Mouse (Mus musculus) forebrain, embryonic 13.5 days (tissue): Measurements from ENCODE around the gene Barx2. TPM values are rescaled to one million over a fixed set of nuclear protein-coding genes. Genes with fewer than 3 reads are reported as not detected.

Experiments
- ATAC-seq: fragments of 200-750 bp; cut with Nextera tagmentation; 2 replicates; pipeline ENCODE4 v1.8.0; 2017
- H3K27ac ChIP-seq: fragments of 300-500 bp; sonication (generic); 2 replicates; pipeline ENCODE4 v1.5.1; 2015; ENCODE audit warnings: inconsistent platforms, mild to moderate bottlenecking, moderate library complexity
- H3K27me3 ChIP-seq: fragments of 300-500 bp; sonication (generic); 2 replicates; pipeline ENCODE4 v1.6.1; 2015; ENCODE audit warnings: mild to moderate bottlenecking, inconsistent platforms
- H3K36me3 ChIP-seq: fragments of 300-500 bp; sonication (generic); 2 replicates; pipeline ENCODE4 v1.6.1; 2015; ENCODE audit warnings: mild to moderate bottlenecking, inconsistent platforms; ENCODE audit not compliant: poor library complexity, severe bottlenecking
- H3K4me1 ChIP-seq: fragments of 300-500 bp; sonication (generic); 2 replicates; pipeline ENCODE4 v1.6.1; 2015; ENCODE audit warnings: inconsistent platforms
- H3K4me2 ChIP-seq: fragments of 300-500 bp; sonication (generic); 2 replicates; pipeline ENCODE4 v1.6.1; 2015; ENCODE audit warnings: inconsistent platforms, mild to moderate bottlenecking, moderate library complexity
- H3K4me3 ChIP-seq: fragments of 300-500 bp; sonication (generic); 2 replicates; pipeline ENCODE4 v1.5.1; 2015; ENCODE audit warnings: mild to moderate bottlenecking, inconsistent platforms
- H3K9ac ChIP-seq: fragments of 300-500 bp; sonication (generic); 2 replicates; pipeline ENCODE4 v1.6.1; 2015; ENCODE audit warnings: mild to moderate bottlenecking, inconsistent platforms
- H3K9me3 ChIP-seq: fragments of 300-500 bp; sonication (generic); replicated peaks from 2 replicates; pipeline ENCODE4 v1.6.1; 2016; ENCODE audit warnings: inconsistent platforms
- WGBS: fragments of 180-500 bp; shearing (Covaris S2); methylation state at CpG from one replicate; pipeline ENCODE4 v1.1.7; 2015; 5-methylcytosine and 5-hydroxymethylcytosine counted together
- polyA plus RNA-seq: library from polyadenylated mRNA; unstranded; fragments of >200 nt; fragmentation: Nextera tagmentation; extraction: Ambion mirVana; gene quantifications from 2 replicates; pipeline ENCODE4 v1.2.1, GENCODE M21; 2015

Gene Barx2
- polyA plus RNA-seq, 1 experiment from 2014 or later, result not detected

DNA sequence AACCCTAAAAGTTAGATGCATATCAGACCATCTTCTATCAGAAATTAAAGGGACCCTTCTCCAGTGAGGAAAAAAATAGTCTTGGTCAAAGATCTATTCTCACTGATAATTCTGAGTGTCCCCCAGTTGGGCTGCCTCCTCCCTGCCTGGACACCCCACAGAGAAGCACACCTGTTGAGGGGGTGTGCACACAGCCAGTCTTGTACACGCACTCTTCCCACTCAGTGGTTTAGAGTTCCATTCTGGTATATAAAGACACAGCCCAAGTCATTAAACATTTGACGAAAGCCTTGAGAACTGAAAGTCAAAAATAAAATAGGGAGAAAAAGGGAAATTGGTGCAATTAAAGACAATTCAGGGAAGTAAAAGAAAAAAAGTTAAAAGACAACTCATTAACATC lies 30.9 kb downstream of the Barx2 start:
- Histone ChIP-seq H3K4me1 (no peaks in the 10 kb centered on the region), H3K9me3 (no peaks in the 10 kb centered on the region), H3K4me2 (no peak overlapping the region), H3K27ac (no peak overlapping the region), H3K9ac (no peak overlapping the region), H3K36me3 (no peaks in the 10 kb centered on the region), H3K27me3 (no peaks in the 10 kb centered on the region), H3K4me3 (no peak overlapping the region)
- WGBS, result 74% methylated on average over 2 of the region's 2 CpGs
- ATAC-seq, result no peak

- Histone ChIP-seq H3K4me2 (no peak overlapping the region), H3K27ac (no peak overlapping the region), H3K9ac (no peak overlapping the region), H3K9me3 (no peaks in the 10 kb centered on the region), H3K27me3 (no peaks in the 10 kb centered on the region), H3K4me3 (no peak overlapping the region), H3K4me1 (peaks cover 4% of the 10 kb centered on the region; the same call in 1 of the 2 replicates), H3K36me3 (no peaks in the 10 kb centered on the region)
- WGBS, result 91% methylated on average over 3 of the region's 3 CpGs
- no peak for ATAC-seq
These were observed 37.7 kb downstream of the Barx2 start for GRCm38 (mm10) chr9:31875556-31875955.

DNA sequence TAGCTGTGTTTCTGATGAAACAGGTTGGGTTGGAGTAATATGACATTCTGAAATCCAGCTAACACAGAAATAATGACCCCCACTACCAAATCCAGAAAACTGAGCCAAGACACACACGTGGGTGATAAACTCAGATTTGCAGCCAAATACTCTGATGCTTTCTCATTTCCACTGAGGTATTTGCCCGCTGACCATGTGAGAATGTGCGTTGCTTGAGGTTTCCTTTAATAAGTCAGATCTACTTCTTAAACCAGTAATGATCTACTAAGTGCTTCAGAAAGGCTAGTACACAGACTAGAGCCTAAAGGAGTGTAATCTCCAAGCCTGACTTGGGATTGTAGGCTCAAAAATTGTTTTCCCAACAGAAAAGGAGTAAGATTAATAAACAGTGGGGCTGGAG lies 39.0 kb downstream of the Barx2 start:
- Histone ChIP-seq H3K9ac (no peak overlapping the region), H3K4me2 (no peak overlapping the region), H3K9me3 (no peaks in the 10 kb centered on the region), H3K4me3 (no peak overlapping the region), H3K27ac (no peak overlapping the region), H3K27me3 (no peaks in the 10 kb centered on the region), H3K36me3 (no peaks in the 10 kb centered on the region), H3K4me1 (peaks cover 4% of the 10 kb centered on the region; the same call in 1 of the 2 replicates)
- 87% methylated on average over 3 of the region's 3 CpGs for WGBS
- no peak for ATAC-seq

- 45% methylated on average over 4 of the region's 4 CpGs for whole genome bisulfite sequencing
These were observed 41.9 kb downstream of the Barx2 start for GRCm38 (mm10) chr9:31871410-31871809.

DNA sequence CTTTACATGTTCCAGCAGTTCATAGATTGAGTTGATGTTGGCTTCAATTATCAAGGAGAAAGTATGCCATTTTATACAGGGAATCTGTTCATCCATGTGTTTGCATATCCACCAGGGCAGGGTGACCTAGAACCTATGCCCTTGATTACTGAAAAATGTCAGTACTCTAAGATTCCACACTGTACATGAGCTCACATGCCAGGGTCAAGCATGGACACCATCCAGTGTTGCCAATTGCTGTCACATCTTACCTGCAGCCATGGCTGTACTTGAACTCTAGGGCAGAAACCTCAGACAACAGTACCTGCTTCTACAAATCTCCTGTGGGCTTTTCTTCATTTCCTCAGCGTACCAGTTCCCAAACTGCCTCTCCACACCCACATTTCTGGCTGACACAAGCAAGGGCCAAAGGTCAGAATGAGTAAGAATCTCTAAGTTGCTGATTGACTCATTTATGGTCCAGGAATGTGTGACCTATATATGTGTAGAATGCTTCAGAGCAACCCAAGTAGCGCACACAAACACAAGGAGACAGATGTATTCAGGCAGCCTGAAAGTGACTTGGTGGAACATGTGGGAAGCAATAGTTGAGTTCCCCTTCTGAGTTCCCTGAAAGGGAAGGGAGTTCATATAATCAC lies 44.3 kb downstream of the Barx2 start:
- no peak for ATAC-seq
- 96% methylated on average over 2 of the region's 2 CpGs for WGBS

More at GRCm38 (mm10) chr9:31871410-31871809, 41.9 kb downstream of the Barx2 start:
- H3K36me3 ChIP-seq, result no peaks in the 10 kb centered on the region
- H3K4me3 ChIP-seq, result no peak overlapping the region
- H3K4me2 ChIP-seq, result no peak overlapping the region
- H3K9me3 ChIP-seq, result no peaks in the 10 kb centered on the region
- ATAC-seq, result no peak
- H3K27ac ChIP-seq, result no peak overlapping the region
- H3K27me3 ChIP-seq, result no peaks in the 10 kb centered on the region
- peaks cover 4% of the 10 kb centered on the region; the same call in 1 of the 2 replicates for H3K4me1 ChIP-seq
- H3K9ac ChIP-seq, result no peak overlapping the region

DNA sequence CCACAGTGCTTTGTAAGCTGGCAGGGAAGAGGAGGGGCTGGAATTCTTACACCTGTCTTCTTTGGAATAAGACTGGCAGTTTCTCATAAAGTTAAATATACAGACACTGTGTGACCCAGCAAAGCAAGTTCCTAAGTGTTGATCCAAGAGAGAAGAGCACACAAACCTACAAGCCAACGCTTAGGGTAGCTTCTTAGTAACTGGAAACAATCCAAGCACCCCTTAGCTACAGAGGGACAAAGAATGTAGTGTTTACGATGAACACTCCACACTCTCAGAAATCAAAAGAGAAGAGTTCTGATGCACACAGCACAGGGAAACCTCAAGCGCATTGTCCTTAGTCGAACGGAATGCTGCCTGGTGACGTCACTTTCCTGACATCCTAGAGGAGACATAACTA lies 49.4 kb downstream of the Barx2 start:
- no peak overlapping the region for H3K9ac ChIP-seq
- ATAC-seq, result no peak
- H3K27me3 ChIP-seq, result no peaks in the 10 kb centered on the region
- WGBS, result 67% methylated on average over 6 of the region's 6 CpGs
- H3K4me1 ChIP-seq, result peaks cover under 1% of the 10 kb centered on the region; the same call in 1 of the 2 replicates
- H3K36me3 ChIP-seq, result no peaks in the 10 kb centered on the region
- H3K9me3 ChIP-seq, result no peaks in the 10 kb centered on the region
- no peak overlapping the region for H3K4me2 ChIP-seq
- no peak overlapping the region for H3K27ac ChIP-seq
- no peak overlapping the region for H3K4me3 ChIP-seq

More for the DNA sequence above, 44.3 kb downstream of the Barx2 start:
- no peak overlapping the region for H3K4me3 ChIP-seq
- no peak overlapping the region for H3K4me2 ChIP-seq
- H3K27ac ChIP-seq, result no peak overlapping the region
- H3K4me1 ChIP-seq, result peaks cover 4% of the 10 kb centered on the region; the same call in 1 of the 2 replicates
- H3K36me3 ChIP-seq, result no peaks in the 10 kb centered on the region
- H3K9me3 ChIP-seq, result no peaks in the 10 kb centered on the region
- H3K27me3 ChIP-seq, result no peaks in the 10 kb centered on the region
- H3K9ac ChIP-seq, result no peak overlapping the region

DNA sequence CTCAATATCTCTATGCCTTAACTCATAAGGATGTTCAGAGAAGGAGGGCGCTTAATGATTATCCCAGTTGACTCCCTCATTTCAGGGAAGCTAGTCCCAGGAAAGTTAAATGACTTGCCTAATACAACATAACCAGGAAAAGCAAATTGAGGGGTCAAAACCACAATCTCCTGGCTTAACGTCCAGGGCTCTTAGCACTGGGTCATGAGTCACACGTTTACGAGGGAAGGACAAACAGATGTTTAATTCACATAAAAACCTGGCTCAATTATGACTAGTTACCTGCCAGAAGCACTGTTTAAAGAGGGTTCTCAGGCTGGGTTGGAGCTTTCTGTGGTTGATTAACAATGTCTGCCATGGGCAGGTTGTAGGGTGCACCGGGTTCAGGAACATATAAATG lies 53.8 kb downstream of the Barx2 start:
- H3K4me3 ChIP-seq, result no peak overlapping the region
- no peaks in the 10 kb centered on the region for H3K27me3 ChIP-seq
- no peaks in the 10 kb centered on the region for H3K9me3 ChIP-seq
- H3K9ac ChIP-seq, result no peak overlapping the region
- no peak overlapping the region for H3K4me2 ChIP-seq
- H3K4me1 ChIP-seq, result peaks cover 8% of the 10 kb centered on the region; the same call in 1 of the 2 replicates
- WGBS, result 90% methylated on average over 5 of the region's 5 CpGs
- ATAC-seq, result no peak
- H3K36me3 ChIP-seq, result no peaks in the 10 kb centered on the region
- no peak overlapping the region for H3K27ac ChIP-seq

DNA sequence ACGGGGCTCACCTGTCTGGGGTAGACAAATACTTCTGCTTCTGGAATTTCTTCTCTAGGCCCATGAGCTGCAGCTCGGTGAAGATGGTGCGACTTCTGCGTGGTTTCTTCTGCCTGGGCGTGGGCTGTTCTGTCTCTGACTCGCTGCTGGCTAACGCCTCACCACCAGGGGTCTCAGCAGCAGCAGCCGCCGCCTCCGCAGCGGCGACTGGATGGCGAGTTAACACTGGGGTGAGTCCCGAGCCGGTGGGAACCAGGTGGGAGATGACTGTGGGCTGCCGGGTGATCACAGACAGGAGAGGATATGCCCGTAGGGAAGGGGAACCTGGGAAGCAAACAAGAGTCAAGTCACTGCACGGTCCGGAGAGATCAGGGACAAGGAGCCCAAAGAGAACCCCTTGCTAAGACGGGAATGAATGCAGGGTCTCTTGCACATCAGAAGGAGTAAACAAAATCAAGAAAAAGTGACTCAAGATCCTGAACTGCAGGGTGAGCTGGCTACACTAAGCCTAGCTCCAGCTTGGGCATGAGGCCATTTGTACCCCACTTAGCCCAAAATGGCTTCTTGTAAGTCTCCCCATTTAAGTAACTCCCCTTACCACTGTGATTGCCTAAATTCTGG lies 54.4 kb downstream of the Barx2 start:
- peak overlapping the region; percentile 58 for H3K4me2 ChIP-seq
- WGBS, result 8% methylated on average over 20 of the region's 20 CpGs
- peak; percentile 73; the same call in 1 of the 2 replicates for ATAC-seq
- H3K9me3 ChIP-seq, result no peaks in the 10 kb centered on the region
- H3K9ac ChIP-seq, result peak overlapping the region; percentile 40; the same call in 1 of the 2 replicates
- H3K27me3 ChIP-seq, result no peaks in the 10 kb centered on the region
- H3K4me1 ChIP-seq, result peaks cover 8% of the 10 kb centered on the region; the same call in 1 of the 2 replicates
- H3K4me3 ChIP-seq, result peak overlapping the region; percentile 25
- no peaks in the 10 kb centered on the region for H3K36me3 ChIP-seq
- no peak overlapping the region for H3K27ac ChIP-seq

GRCm38 (mm10) chr9:31857512-31857911 lies 55.8 kb downstream of the Barx2 start:
- Histone ChIP-seq H3K4me2 (no peak overlapping the region), H3K9ac (no peak overlapping the region), H3K27me3 (no peaks in the 10 kb centered on the region), H3K27ac (no peak overlapping the region), H3K4me3 (no peak overlapping the region), H3K36me3 (no peaks in the 10 kb centered on the region), H3K9me3 (no peaks in the 10 kb centered on the region), H3K4me1 (peaks cover 8% of the 10 kb centered on the region; the same call in 1 of the 2 replicates)
- WGBS, result 83% methylated on average over 1 of the region's 1 CpGs
- ATAC-seq, result peak; percentile 57

DNA sequence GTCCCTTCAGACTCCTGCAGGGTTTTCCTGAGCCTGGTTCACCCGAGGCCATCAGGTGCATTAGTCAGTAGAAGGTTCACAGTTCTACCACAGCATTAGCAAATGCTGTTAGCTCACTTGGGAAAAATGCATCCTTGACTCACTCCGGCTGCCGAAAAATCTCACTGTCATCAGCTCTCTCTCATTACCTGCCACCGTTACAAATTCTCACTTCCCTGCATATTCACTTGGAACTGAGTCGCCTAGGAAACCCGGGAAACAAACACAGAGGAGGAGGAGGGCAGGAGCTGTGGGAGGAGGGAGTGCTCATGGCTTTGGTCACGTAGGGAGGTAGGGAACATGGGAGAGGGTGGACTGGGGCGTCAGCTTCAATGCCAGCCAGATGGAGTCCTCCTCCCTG lies 56.8 kb downstream of the Barx2 start:
- no peak overlapping the region for H3K4me2 ChIP-seq
- no peaks in the 10 kb centered on the region for H3K27me3 ChIP-seq
- 53% methylated on average over 8 of the region's 8 CpGs for WGBS
- H3K4me1 ChIP-seq, result peaks cover 8% of the 10 kb centered on the region; the same call in 1 of the 2 replicates
- H3K9ac ChIP-seq, result no peak overlapping the region
- no peaks in the 10 kb centered on the region for H3K9me3 ChIP-seq
- no peak for ATAC-seq
- H3K4me3 ChIP-seq, result no peak overlapping the region
- H3K36me3 ChIP-seq, result no peaks in the 10 kb centered on the region
- no peak overlapping the region for H3K27ac ChIP-seq

- H3K27me3 ChIP-seq, result no peaks in the 10 kb centered on the region
- ATAC-seq, result no peak
- no peak overlapping the region for H3K27ac ChIP-seq
- H3K4me2 ChIP-seq, result no peak overlapping the region
- no peaks in the 10 kb centered on the region for H3K36me3 ChIP-seq
- H3K9me3 ChIP-seq, result no peaks in the 10 kb centered on the region
- H3K4me1 ChIP-seq, result peaks cover 8% of the 10 kb centered on the region; the same call in 1 of the 2 replicates
- no peak overlapping the region for H3K9ac ChIP-seq
- WGBS, result 91% methylated on average over 6 of the region's 6 CpGs
- H3K4me3 ChIP-seq, result no peak overlapping the region
These were observed 57.6 kb downstream of the Barx2 start for GRCm38 (mm10) chr9:31855668-31856067.

- H3K4me1 ChIP-seq, result no peaks in the 10 kb centered on the region
- no peaks in the 10 kb centered on the region for H3K27me3 ChIP-seq
- no peaks in the 10 kb centered on the region for H3K36me3 ChIP-seq
- H3K9me3 ChIP-seq, result no peaks in the 10 kb centered on the region
- no peak overlapping the region for H3K9ac ChIP-seq
- H3K27ac ChIP-seq, result no peak overlapping the region
- WGBS, result 79% methylated on average over 8 of the region's 8 CpGs
- ATAC-seq, result no peak
- H3K4me3 ChIP-seq, result no peak overlapping the region
- no peak overlapping the region for H3K4me2 ChIP-seq
These were observed 61.6 kb downstream of the Barx2 start for GRCm38 (mm10) chr9:31851710-31852109.
